Mouse (Mus musculus): Measurements from ENCODE around the gene Usp50.

- no peak for TF ChIP-seq GATA1 (IDR thresholded peaks at IDR 0.05; ENCODE audit: borderline replicate concordance, low read length)
- no peak for TF ChIP-seq FLI1 (IDR thresholded peaks at IDR 0.05; ENCODE audit: low read length)
Measured at GRCm38 (mm10) chr2:126815822-126816221, 32.6 kb upstream of the Usp50 start.
